Mouse (Mus musculus): ENCODE measurements around the gene Nr1h2.

Gene Nr1h2

GRCm38 (mm10) chr7:44526414-44527154, 27.2 kb downstream of the Nr1h2 start:
- DNase-seq, result no peak

- peak; percentile 75 for DNase-seq
These were observed 28.5 kb downstream of the Nr1h2 start for GRCm38 (mm10) chr7:44525126-44525832.

GRCm38 (mm10) chr7:44524502-44524901, 29.2 kb downstream of the Nr1h2 start, which contains the start of gene Mybpc2:
Mybpc2 (minus strand) TSS chr7:44524656.
- DNase-seq, result no peak

DNA sequence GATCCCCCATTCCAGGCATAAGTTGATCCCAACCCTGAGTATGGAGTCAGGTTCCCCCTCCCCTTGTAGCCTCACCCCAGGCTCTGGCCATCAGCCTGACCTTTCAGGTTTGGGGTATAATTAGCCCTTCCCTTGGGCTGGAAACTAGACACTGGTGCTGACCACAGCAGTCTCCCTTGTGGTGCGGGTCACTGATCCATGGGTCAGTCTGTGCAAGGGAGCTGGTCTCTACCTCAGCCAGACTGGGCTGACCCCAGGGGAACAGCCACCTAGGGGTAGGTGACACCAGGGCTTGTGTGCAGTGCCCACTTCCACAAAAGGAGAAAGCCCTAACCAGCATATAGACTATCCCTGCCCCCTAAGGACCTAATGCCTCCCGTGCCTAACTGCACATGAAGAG, 30.7 kb downstream of the Nr1h2 start:
- no peak for DNase-seq

- DNase-seq, result no peak
These were observed 32.0 kb downstream of the Nr1h2 start for GRCm38 (mm10) chr7:44521710-44522109.

DNA sequence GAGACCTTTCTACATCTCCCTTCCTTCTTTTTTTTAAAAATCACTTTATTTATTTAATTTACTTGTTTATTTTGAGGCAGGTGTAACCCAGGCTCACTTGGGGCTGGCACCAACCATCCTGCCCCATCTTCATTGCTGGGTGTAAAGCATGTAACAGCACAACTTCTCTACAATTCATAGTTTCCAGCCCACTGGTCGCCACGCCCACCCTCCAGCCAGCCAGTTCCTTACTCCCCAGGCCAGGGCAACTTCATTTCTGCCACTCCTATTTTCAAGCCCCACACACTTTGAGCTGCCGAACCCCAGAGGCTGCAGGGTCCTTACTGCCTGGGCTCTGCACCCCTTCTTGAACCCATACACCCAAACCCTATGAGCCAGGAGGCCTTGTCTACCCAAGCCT, 32.8 kb downstream of the Nr1h2 start:
- DNase-seq, result no peak

DNA sequence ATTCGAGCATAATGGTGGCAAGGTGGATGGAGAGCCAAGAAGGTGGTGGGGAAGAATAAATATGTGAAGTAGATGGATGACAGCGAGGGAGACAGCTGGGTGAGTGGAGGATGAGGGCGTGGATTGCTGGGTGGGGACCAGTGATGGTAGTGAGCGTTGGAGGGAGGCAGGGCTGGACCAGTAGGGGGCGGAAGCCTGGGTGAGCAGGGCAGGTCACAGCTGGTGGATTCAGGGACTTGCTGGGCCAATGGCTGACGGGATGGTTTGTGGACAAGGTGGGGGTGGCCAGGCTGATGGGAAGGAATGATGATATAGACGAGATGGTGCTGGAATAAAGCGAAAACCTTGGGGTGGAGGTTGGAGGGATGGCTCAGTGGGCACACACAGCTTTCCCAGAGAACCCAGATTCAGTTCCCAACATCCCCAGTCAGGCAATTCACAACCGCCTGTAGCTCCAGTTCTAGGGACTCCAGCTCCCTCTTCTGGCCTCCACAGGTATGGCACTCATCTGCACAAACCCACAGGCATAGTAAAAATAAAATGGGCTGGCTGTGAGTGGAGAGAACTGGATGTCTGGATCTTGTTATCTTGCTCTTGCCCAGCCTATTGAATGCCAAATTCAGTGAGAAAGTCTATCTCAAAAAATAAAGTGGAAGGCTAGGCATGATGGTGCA, 34.4 kb downstream of the Nr1h2 start:
- no peak for DNase-seq

DNA sequence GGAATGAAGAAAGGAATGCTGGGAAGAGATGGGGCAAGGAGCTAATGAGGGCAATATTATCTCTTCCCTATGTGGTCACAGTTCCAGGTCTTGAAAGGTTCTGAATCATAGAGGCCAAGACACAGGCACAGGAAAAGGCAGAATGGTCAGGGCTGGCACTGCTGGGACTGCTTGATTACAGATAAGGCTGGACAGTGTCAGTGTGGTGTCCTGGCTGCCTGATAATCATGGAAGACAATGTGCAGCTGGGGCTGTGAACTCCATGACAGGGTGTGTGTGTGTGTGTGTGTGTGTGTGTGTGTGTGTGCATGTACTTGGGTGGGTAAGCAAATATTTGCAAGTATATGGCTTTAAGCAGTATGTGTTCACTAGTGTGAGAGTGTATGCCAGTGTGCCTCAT, 46.3 kb downstream of the Nr1h2 start:
- no peak for DNase-seq

DNA sequence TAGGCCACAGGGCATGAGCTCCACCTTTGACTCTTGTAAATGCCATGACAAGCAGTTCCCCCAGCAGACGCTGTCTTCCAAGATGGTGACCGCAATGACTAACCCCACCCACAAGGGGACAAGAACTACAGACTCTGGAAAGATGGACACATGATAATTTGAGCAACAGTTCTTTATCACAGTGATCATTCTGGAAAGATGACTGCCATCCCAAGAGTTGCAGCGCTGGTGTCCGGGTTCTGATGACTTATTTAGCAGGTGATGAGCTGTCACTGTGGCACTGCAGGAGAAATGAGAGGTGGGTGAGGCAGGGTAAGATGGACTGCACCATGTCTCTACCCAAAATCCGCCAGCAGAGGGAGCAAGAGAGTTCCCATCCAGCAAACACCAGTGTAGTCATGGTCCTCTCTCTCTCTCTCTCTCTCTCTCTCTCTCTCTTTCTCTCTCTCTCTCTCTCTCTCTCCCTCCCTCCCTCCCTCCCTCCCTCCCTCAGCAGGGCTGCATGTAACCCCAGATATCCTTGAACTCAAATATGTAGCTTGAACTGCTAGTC, 52.1 kb downstream of the Nr1h2 start:
- peak; percentile 64 for DNase-seq

- no peak for DNase-seq
These were observed 53.7 kb downstream of the Nr1h2 start for GRCm38 (mm10) chr7:44500046-44500445.

Measured in cerebellum, adult 11-12 months (tissue).